Mouse (Mus musculus): ENCODE measurements around the gene Hpse2. TPM values are rescaled to one million over a fixed set of nuclear protein-coding genes. Genes with fewer than 3 reads are reported as not detected.

Gene Hpse2
- polyA plus RNA-seq (2012; rRNA removed) (4.9 and 5.6 TPM in 2 replicates), polyA plus RNA-seq (2014; fragmentation: Nextera tagmentation; extraction: Ambion mirVana) (4.0 and 8.0 TPM in 2 replicates)

DNA sequence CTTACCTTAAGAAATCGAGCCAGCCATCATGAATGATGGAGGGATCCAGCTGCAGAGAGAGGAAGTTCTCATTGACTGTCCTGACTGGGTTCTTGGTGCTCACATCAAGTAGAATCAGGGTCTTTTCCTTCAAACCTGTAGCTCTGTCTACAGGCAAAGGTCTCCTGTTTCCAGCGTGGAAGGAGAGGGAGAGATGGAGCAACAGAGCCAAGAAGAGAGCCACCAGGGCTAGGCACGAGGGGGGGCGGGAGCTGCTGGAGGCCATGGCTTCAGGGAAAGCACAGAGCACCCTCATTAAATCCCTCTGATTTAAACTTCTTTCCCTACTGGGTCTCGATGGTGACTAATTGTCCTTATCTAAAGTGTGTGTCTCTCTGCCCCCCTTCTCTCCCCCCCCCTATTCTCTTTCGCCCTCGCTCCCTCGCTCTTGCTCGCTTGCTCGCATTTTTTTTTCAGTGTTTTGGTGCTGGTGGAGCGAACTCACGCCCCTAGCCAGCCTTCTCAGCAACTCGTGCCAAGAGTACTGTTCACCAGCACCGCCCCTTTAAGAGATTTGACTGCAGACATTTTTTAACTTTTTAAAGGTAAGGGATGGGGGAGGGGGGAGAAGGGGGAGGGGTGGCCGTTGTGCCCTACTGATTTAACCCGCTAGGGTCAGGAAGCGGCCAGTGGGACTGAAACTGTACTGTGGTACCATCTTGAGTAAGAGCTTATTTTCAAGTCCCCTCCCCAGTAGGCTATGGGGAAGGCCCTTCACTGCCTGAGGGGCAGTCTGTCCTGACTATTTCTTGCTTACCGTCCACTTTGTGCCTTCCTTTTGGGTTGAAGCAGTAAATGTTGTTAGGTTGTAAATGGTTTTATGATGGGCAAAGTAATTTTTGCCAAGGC, at the start of gene Hpse2:
Gene Hpse2, minus strand, starts transcription at position 339 of the 888 bp plus-strand sequence.
- ATAC-seq (ENCODE audit: low FRiP score, low read depth), result no peak
- peak within 1 kb of the TSS; percentile 43 for H3K4me3 ChIP-seq (replicated peaks; ENCODE audit: low read length)
- peak; percentile 58 for DNase-seq (ENCODE audit: low spot score)
- 4% methylated on average over 18 of the region's 18 CpGs for WGBS
- no peaks in the 10 kb centered on the region for H3K9me3 ChIP-seq (ENCODE audit: control insufficient read depth, low read length)
- peaks cover 17% of the 10 kb centered on the region for H3K4me1 ChIP-seq (ENCODE audit: control insufficient read depth, insufficient read depth, low read length)
- peak within 1 kb of the TSS; percentile 61 for H3K9ac ChIP-seq (ENCODE audit: low read depth, low read length, severe bottlenecking)
- H3K27me3 ChIP-seq (ENCODE audit: control insufficient read depth, insufficient read depth, low read length), result peaks cover 38% of the 10 kb centered on the region
- H3K4me2 ChIP-seq (replicated peaks; ENCODE audit: low read depth, low read length, severe bottlenecking), result peak within 1 kb of the TSS; percentile 76
- no peak for TF ChIP-seq POLR2A (IDR thresholded peaks at IDR 0.05; ENCODE audit: borderline replicate concordance, extremely low read depth, insufficient read depth, insufficient read length)
- no peaks in the 10 kb centered on the region for H3K36me3 ChIP-seq (ENCODE audit: control insufficient read depth, insufficient read depth, low read length)
- H3K27ac ChIP-seq (replicated peaks; ENCODE audit: low read depth, low read length), result peak within 1 kb of the TSS; percentile 65; the same call in 1 of the 2 replicates

DNA sequence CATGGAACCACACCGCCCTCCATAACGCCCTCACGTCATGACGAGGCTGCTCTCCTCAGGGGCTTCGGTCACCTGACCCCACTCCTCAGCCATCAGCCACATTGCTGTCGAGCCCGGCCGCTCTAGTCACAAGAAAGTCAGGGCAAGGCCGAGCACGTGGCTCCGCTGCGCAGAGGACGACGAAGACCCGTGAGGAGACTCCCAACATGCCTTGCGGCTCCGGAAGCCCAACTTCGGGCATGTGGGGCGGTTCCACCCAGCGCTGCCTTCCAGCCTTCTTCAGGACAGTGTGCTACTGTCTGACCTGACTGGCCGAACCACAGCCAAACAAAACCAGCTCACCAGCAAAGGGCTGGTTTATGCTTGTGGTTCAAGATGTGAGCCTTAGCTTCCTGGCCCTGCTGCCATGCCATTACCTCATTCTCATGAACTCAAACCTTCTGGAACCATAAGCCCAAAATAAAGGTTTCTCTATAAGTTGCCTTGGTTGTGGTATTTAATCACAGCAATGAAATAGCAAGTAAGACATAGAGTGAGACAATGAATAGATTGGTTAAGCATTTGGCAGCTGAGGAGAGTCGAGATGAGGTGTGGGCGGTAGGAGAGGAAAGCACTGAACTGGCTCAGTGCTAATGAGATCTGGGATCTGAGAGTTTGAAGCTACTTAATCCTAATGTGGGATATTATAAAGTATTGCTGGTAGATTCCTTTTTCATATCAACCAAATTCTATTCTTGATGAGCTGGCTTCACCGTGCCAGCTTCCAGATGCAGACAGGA, 39.5 kb upstream of the Hpse2 start:
- Histone ChIP-seq H3K4me1 (ENCODE audit: control insufficient read depth, insufficient read depth, low read length) (no peaks in the 10 kb centered on the region), H3K27me3 (ENCODE audit: control insufficient read depth, insufficient read depth, low read length) (no peaks in the 10 kb centered on the region), H3K9ac (ENCODE audit: low read depth, low read length, severe bottlenecking) (no peak overlapping the region), H3K4me2 (replicated peaks; ENCODE audit: low read depth, low read length, severe bottlenecking) (no peak overlapping the region), H3K4me3 (replicated peaks; ENCODE audit: low read length) (no peak overlapping the region), H3K9me3 (ENCODE audit: control insufficient read depth, low read length) (no peaks in the 10 kb centered on the region), H3K27ac (replicated peaks; ENCODE audit: low read depth, low read length) (no peak overlapping the region), H3K36me3 (ENCODE audit: control insufficient read depth, insufficient read depth, low read length) (no peaks in the 10 kb centered on the region)
- TF ChIP-seq POLR2A (IDR thresholded peaks at IDR 0.05; ENCODE audit: borderline replicate concordance, extremely low read depth, insufficient read depth, insufficient read length), result no peak
- no peak for DNase-seq (ENCODE audit: low spot score)
- 89% methylated on average over 24 of the region's 24 CpGs for WGBS
- no peak for ATAC-seq (ENCODE audit: low FRiP score, low read depth)

DNA sequence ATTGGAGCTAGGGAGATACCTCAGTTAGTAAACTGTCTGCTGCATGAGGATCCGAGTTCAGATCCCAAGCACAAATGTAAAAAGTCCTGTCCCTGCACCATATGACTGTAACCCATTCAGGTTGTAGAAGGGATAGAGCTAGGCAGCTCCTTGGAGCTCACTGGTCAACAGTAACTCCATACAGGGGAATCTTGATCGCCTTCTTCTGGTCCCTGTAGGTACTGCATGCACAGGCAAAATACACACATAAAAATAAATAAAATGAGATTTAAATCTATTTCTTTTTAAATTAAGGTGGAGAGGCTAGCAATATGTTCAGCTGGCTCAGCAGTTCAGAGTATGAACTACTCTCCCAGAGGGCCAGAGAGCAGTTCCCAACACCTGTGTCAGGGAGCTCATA, 35.9 kb upstream of the Hpse2 start:
- WGBS, result 69% methylated on average over 2 of the region's 2 CpGs
- TF ChIP-seq POLR2A (IDR thresholded peaks at IDR 0.05; ENCODE audit: borderline replicate concordance, extremely low read depth, insufficient read depth, insufficient read length), result no peak
- Histone ChIP-seq H3K9ac (ENCODE audit: low read depth, low read length, severe bottlenecking) (no peak overlapping the region), H3K36me3 (ENCODE audit: control insufficient read depth, insufficient read depth, low read length) (no peaks in the 10 kb centered on the region), H3K9me3 (ENCODE audit: control insufficient read depth, low read length) (no peaks in the 10 kb centered on the region), H3K4me3 (replicated peaks; ENCODE audit: low read length) (no peak overlapping the region), H3K27ac (replicated peaks; ENCODE audit: low read depth, low read length) (no peak overlapping the region), H3K4me1 (ENCODE audit: control insufficient read depth, insufficient read depth, low read length) (no peaks in the 10 kb centered on the region), H3K27me3 (ENCODE audit: control insufficient read depth, insufficient read depth, low read length) (no peaks in the 10 kb centered on the region), H3K4me2 (replicated peaks; ENCODE audit: low read depth, low read length, severe bottlenecking) (no peak overlapping the region)
- ATAC-seq (ENCODE audit: low FRiP score, low read depth) (no peak), DNase-seq (ENCODE audit: low spot score) (no peak)

DNA sequence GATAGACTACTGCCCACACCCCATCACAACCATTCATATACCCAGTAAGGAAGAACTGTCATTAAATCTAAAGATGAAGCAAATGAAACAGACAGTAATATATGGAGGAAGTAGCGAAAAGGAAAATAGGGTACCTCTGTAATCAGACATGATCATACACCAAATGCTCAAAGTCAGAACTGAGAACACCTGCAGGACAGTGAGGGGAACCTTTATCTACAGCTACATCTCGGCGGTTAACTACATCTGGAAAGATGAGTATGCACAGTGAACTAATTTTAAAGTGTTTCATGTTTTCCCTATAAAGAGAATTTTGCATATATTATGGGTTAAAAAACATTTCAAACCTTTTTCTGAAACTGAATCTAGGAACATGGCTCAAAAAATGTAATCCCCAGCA, 32.4 kb upstream of the Hpse2 start:
- no peak overlapping the region for H3K27ac ChIP-seq (replicated peaks; ENCODE audit: low read depth, low read length)
- no peaks in the 10 kb centered on the region for H3K4me1 ChIP-seq (ENCODE audit: control insufficient read depth, insufficient read depth, low read length)
- no peak overlapping the region for H3K4me3 ChIP-seq (replicated peaks; ENCODE audit: low read length)
- 82% methylated on average over 3 of the region's 3 CpGs for WGBS
- no peak overlapping the region for H3K9ac ChIP-seq (ENCODE audit: low read depth, low read length, severe bottlenecking)
- H3K27me3 ChIP-seq (ENCODE audit: control insufficient read depth, insufficient read depth, low read length), result no peaks in the 10 kb centered on the region
- no peaks in the 10 kb centered on the region for H3K36me3 ChIP-seq (ENCODE audit: control insufficient read depth, insufficient read depth, low read length)
- H3K4me2 ChIP-seq (replicated peaks; ENCODE audit: low read depth, low read length, severe bottlenecking), result no peak overlapping the region
- ATAC-seq (ENCODE audit: low FRiP score, low read depth) (no peak), DNase-seq (ENCODE audit: low spot score) (no peak)
- no peak for TF ChIP-seq POLR2A (IDR thresholded peaks at IDR 0.05; ENCODE audit: borderline replicate concordance, extremely low read depth, insufficient read depth, insufficient read length)
- no peaks in the 10 kb centered on the region for H3K9me3 ChIP-seq (ENCODE audit: control insufficient read depth, low read length)

DNA sequence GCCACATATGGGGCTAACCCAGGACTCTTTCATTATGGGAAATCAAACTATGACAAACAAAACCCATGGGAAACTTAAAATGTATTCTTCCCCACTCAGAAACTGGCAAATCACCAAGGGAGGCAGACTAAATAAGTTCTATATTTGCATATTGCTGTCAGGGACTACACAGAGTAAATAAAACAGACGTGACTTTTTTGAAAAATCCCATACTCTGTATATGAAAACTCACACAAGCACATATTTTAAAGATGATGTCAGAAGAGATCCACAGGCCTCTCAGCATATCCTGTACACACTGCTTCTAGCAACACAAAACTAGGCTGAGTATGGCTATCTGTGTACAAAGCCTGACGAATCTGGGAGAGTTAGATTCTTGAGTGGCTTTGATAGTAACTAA, 27.4 kb upstream of the Hpse2 start:
- no peak overlapping the region for H3K4me3 ChIP-seq (replicated peaks; ENCODE audit: low read length)
- H3K27me3 ChIP-seq (ENCODE audit: control insufficient read depth, insufficient read depth, low read length), result no peaks in the 10 kb centered on the region
- H3K9me3 ChIP-seq (ENCODE audit: control insufficient read depth, low read length), result no peaks in the 10 kb centered on the region
- H3K9ac ChIP-seq (ENCODE audit: low read depth, low read length, severe bottlenecking), result no peak overlapping the region
- ATAC-seq (ENCODE audit: low FRiP score, low read depth) (no peak), DNase-seq (ENCODE audit: low spot score) (no peak)
- H3K36me3 ChIP-seq (ENCODE audit: control insufficient read depth, insufficient read depth, low read length), result no peaks in the 10 kb centered on the region
- WGBS, result 74% methylated on average over 2 of the region's 2 CpGs
- TF ChIP-seq POLR2A (IDR thresholded peaks at IDR 0.05; ENCODE audit: borderline replicate concordance, extremely low read depth, insufficient read depth, insufficient read length), result no peak
- no peak overlapping the region for H3K27ac ChIP-seq (replicated peaks; ENCODE audit: low read depth, low read length)
- no peak overlapping the region for H3K4me2 ChIP-seq (replicated peaks; ENCODE audit: low read depth, low read length, severe bottlenecking)
- H3K4me1 ChIP-seq (ENCODE audit: control insufficient read depth, insufficient read depth, low read length), result no peaks in the 10 kb centered on the region

All from limb, embryonic 14.5 days (tissue).